Mouse (Mus musculus) heart, adult 2 months (tissue): ENCODE results near the gene Trim34a. TPM values are rescaled to one million over a fixed set of nuclear protein-coding genes. Genes with fewer than 3 reads are reported as not detected.
"Not testable (repeated sequence)": the region's sequence is repeated elsewhere in the genome, so short reads cannot be mapped to it uniquely, and the experiment has no call there.

Experiments
- DNase-seq, 2 experiments: peaks; one replicate each; pipeline ENCODE4 v3.0.0; 2021
- H3K27ac ChIP-seq: fragments of 200-600 bp; 2 replicates; pipeline ENCODE4 v1.8.1; 2022
- H3K27me3 ChIP-seq: fragments of 200-500 bp; 2 replicates; pipeline ENCODE4 v1.6.1; 2012; ENCODE audit warnings: mild to moderate bottlenecking, low read length, inconsistent platforms, mixed read lengths; ENCODE audit not compliant: control insufficient read depth, insufficient read depth
- H3K36me3 ChIP-seq: fragments of 200-500 bp; 2 replicates; pipeline ENCODE4 v1.6.1; 2012; ENCODE audit warnings: low read length, inconsistent platforms; ENCODE audit not compliant: control insufficient read depth, insufficient read depth
- H3K4me1 ChIP-seq: fragments of 200-500 bp; 2 replicates; pipeline ENCODE4 v1.6.1; 2011; ENCODE audit warnings: low read length; ENCODE audit not compliant: control insufficient read depth, insufficient read depth
- H3K4me3 ChIP-seq: fragments of 200-600 bp; 2 replicates; pipeline ENCODE4 v1.8.1; 2022
- H3K79me2 ChIP-seq: fragments of 200-500 bp; replicated peaks from 2 replicates; pipeline ENCODE4 v1.6.1; 2012; ENCODE audit warnings: mild to moderate bottlenecking, inconsistent platforms, low read length, moderate library complexity, mixed read lengths; ENCODE audit not compliant: control insufficient read depth, insufficient read depth
- H3K9ac ChIP-seq: fragments of 200-500 bp; 2 replicates; pipeline ENCODE4 v1.6.1; 2012; ENCODE audit warnings: low read depth, mild to moderate bottlenecking, control low read depth, inconsistent platforms, low read length, mixed read lengths
- CTCF ChIP-seq: fragments of 200-600 bp; IDR thresholded peaks from 2 replicates; pipeline ENCODE4 v1.8.1; 2022; ENCODE audit warnings: antibody characterized with exemption, mild to moderate bottlenecking, moderate library complexity
- EP300 ChIP-seq: fragments of 200-500 bp; IDR thresholded peaks from 2 replicates; pipeline ENCODE4 v1.6.1; 2011; ENCODE audit warnings: low read depth, low read length, control low read depth; ENCODE audit not compliant: insufficient read depth
- POLR2A ChIP-seq: fragments of 200-500 bp; IDR thresholded peaks from 2 replicates; pipeline ENCODE4 v1.6.1; 2011; ENCODE audit warnings: mild to moderate bottlenecking, low read depth, low read length, control low read depth; ENCODE audit not compliant: insufficient read depth
- WGBS: fragments of 180-500 bp; shearing (Covaris S2); methylation state at CpG from one replicate; pipeline ENCODE4 v1.1.7; 2018; 5-methylcytosine and 5-hydroxymethylcytosine counted together
- intact Hi-C: fragments of 180-260 bp; cut with DNase I; formaldehyde crosslinking; loops from one replicate; pipeline ENCODE4 v1.15.1; 2025
- polyA plus RNA-seq: library from polyadenylated mRNA; depleted of rRNA; stranded (reverse); fragments of >200 nt; gene quantifications from 2 replicates; pipeline ENCODE4 v1.2.3, GENCODE M21; 2012
- total RNA-seq, 2 experiments: library from RNA; stranded (reverse); gene quantifications; 2 replicates each; pipeline ENCODE4 v1.2.3; 2021

The Trim34a gene
- total and polyA plus RNA-seq, 3 experiments, result 2.9 to 4.0 (median 3.9) TPM

DNA sequence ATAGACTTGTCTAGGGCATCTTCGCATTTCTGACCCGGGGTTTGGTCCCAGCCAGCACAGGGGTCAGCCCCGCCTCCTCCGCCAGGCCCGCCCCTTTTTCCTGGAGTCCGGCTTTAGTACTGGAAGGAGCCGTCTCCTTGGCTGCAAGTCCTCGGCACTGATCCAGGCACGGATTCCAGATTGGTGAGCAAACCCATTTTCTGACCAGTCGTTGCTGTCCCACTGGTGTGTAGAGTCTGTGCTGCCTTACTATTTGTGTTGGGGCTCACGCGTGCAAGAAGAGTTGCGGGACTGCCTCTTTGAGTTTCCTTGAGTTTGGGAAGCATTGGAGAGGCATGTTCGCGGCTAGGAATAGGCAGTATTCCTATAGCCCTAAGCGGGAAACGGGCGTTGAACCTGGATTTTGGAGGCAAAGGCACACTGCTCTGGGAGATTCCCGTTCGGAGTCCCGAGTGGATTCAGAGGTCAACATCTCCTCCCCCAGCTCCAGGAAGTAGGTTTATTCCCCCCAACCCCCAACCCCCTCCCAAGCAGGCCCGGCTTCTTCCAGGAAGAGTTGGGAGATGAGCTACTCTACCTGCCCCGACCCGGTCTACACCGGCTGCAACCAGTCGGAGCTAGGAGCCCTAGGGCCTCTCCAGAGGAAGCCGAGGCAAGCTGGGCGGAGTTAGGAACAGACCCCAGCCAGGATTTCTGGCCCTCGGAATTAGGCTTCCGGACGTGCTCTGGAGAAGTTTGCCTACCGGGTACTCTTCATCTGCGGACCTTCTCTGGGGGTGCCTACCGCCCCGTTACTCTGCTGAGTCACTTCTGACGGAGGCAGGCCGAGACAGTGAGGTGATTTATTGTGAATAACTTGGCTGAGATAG lies 25.3 kb upstream of the Trim34a start, which contains the start of gene Trim6:
Trim6 (plus strand) TSS at position 93 of the 869 bp plus-strand sequence.
- Histone ChIP-seq H3K4me1 (no peaks in the 10 kb centered on the region; the same call in 1 of the 2 replicates), H3K36me3 (no peaks in the 10 kb centered on the region), H3K9ac (peak within 1 kb of the TSS; percentile 27), H3K27me3 (no peaks in the 10 kb centered on the region), H3K79me2 (no peaks in the 10 kb centered on the region), H3K27ac (peak within 1 kb of the TSS; percentile 68), H3K4me3 (peak within 1 kb of the TSS; percentile 54)
- intact Hi-C loops, result loop anchor here (1.0 kb wide), 1 partner anchor 24 kb away; no protein-coding TSS in a partner anchor
- TF ChIP-seq POLR2A, result peak; percentile 57; the same call in 1 of the 2 replicates
- TF ChIP-seq CTCF, result no peak
- 6% methylated on average over 37 of the region's 37 CpGs for WGBS
- peak; percentile 86 to 88 for DNase-seq

DNA sequence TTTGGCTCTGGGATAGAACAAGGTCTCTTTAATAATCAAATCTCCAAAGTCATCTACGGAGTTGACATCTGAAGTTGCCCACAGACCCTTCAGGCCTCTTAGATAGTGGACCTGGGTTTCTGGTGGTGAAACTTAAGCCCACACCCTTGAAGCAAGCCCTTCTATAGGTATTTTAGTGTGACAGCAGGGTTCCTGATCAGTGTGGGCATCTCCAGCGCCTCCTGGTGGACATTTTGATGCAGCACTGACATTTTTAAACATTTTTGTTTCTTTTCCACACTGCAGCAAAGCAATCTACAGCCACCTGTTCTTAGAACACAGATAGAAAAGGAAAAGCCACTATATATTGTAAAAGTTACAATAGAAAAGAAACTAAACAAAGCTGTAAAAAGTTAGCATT lies 13.1 kb upstream of the Trim34a start:
- Histone ChIP-seq H3K4me1 (no peaks in the 10 kb centered on the region), H3K79me2 (no peaks in the 10 kb centered on the region), H3K4me3 (no peak overlapping the region), H3K27me3 (no peaks in the 10 kb centered on the region), H3K36me3 (no peaks in the 10 kb centered on the region), H3K27ac (no peak overlapping the region), H3K9ac (no peak overlapping the region)
- peak; percentile 86 for TF ChIP-seq CTCF
- TF ChIP-seq POLR2A, result no peak
- intact Hi-C loops, result loop anchor here (1.0 kb wide), 1 partner anchor 32 kb away; no protein-coding TSS in a partner anchor
- whole genome bisulfite sequencing, result 20% methylated on average over 2 of the region's 2 CpGs
- DNase-seq, result peak in 1 of 2 experiments; percentile 33

DNA sequence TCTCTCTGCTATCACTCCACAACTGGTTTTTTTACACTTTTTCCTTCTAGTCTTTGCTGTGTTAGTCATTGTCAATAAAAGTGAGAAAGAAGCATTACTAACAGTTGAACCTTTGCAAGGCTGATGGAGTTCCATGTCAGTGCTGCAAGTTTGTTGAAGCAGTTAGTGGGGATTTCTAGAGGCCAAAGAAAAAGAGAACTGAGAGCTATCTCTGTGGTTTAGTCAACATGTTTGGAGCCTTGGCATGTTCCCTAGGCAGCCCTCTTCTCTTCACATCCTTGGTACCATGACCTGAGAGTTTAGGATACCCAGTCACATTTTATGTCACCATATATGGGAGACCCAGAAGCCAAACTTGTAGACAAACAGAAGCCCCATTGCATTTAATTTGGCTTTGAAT lies 3.4 kb upstream of the Trim34a start:
- Histone ChIP-seq H3K4me1 (no peaks in the 10 kb centered on the region; the same call in 1 of the 2 replicates), H3K79me2 (no peaks in the 10 kb centered on the region), H3K36me3 (no peaks in the 10 kb centered on the region), H3K9ac (no peak overlapping the region), H3K27ac (no peak overlapping the region), H3K4me3 (no peak overlapping the region), H3K27me3 (no peaks in the 10 kb centered on the region)
- TF ChIP-seq EP300 (no peak), POLR2A (no peak), CTCF (no peak)
- no peak for DNase-seq
- intact Hi-C loops, result loop anchor here (5.0 kb wide), 1 partner anchor 111 kb away; the partner anchor contains the start of gene Trim12c

DNA sequence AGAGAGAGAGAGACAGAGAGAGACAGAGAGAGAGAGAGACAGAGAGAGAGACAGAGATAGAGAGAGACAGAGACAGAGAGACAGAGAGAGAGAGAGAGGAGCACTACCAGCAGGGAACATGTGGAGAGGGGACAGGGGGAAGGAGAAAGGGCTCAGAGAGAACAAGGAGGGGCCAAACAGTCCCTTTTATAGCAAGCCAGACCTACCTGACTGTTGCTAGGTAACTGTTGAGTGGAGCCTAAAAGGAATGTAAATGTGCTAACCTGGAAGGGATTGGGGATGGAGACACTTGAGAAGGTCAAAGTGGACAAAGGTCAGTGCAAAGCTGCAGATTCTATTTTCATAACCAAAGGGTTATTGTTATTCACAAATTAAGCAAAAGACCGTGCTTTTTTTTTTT lies 641 bp upstream of the Trim34a start:
- Histone ChIP-seq H3K4me1 (no peaks in the 10 kb centered on the region; the same call in 1 of the 2 replicates), H3K4me3 (no peak overlapping the region), H3K27ac (no peak overlapping the region; the same call in 1 of the 2 replicates), H3K27me3 (no peaks in the 10 kb centered on the region), H3K79me2 (no peaks in the 10 kb centered on the region), H3K36me3 (no peaks in the 10 kb centered on the region), H3K9ac (no peak overlapping the region)
- DNase-seq, result no peak
- intact Hi-C loops, result loop anchor here (1.0 to 5.0 kb wide), 3 partner anchors 24 to 109 kb away; partner anchors contain the start of gene Trim12c
- 56% methylated on average over 1 of the region's 1 CpGs for WGBS
- no peak for TF ChIP-seq EP300
- no peak for TF ChIP-seq POLR2A

DNA sequence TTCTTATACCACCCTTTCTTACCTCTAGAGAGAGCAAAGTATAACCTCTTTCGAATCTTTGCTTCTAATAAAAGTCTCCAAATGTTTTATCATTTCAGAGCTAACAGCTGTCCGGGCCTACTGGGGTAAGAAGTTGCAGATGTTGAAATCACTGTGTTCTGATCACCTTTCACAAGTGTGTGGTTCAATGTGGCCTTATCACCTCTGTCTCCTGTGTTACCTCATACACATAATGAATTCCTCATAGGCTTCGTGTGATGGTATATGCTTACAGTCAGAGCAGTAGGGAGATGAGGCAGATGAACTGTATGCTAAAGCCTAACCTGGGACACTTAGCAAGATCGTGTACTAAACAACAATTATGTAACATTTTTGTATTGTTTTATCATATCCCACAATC lies 16.1 kb downstream of the Trim34a start:
- H3K27ac ChIP-seq, DNase-seq, H3K79me2 ChIP-seq, H3K27me3 ChIP-seq, H3K4me3 ChIP-seq, H3K36me3 ChIP-seq, H3K4me1 ChIP-seq, H3K9ac ChIP-seq, intact Hi-C loops: not testable (repeated sequence)
- WGBS, result 82% methylated on average over 4 of the region's 4 CpGs

DNA sequence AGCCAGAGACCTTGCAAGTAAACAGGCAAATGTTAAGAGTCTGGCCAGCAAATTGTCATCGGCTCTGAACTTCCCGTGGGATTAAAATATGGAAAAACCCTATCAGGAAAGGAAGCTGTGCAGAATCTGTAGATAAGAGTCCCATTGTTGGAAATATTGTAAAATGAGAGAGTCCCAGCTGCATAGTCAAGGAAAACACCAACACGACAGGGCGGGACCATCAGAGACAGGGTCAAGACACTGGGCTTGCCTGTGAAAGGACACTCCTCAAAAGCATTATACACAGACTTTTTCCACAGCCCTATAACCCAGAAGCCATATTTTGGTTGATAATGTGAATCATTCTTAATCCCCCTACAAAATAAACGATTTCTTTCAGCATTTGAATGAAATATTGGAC lies 21.1 kb downstream of the Trim34a start:
- H3K9ac ChIP-seq, H3K4me1 ChIP-seq, H3K36me3 ChIP-seq, H3K4me3 ChIP-seq, DNase-seq, intact Hi-C loops, H3K27ac ChIP-seq, H3K79me2 ChIP-seq, H3K27me3 ChIP-seq: not testable (repeated sequence)
- 29% methylated on average over 5 of the region's 5 CpGs for WGBS

DNA sequence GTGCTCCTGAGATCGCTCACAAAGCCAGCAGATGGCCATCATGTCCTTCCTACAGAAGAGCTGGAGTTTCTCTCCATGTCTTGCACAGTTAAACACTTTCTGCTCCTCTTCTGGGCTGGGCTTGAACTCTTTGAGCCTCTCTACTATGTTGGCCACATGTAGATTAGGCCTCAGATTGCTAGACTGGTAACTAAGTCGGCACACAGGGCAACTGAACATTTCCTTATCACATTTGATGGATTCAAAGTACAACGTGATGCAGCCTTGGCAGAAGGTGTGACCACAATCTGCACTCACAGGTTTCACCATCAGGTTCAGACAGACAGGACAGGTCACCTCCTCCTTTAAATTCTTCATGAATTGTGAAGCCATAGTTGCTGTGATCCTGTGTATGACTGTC lies 35.1 kb downstream of the Trim34a start:
- H3K9ac ChIP-seq, H3K4me3 ChIP-seq, intact Hi-C loops, H3K36me3 ChIP-seq, H3K79me2 ChIP-seq, H3K4me1 ChIP-seq, H3K27me3 ChIP-seq, DNase-seq, H3K27ac ChIP-seq: not testable (repeated sequence)
- 78% methylated on average over 3 of the region's 3 CpGs for WGBS

DNA sequence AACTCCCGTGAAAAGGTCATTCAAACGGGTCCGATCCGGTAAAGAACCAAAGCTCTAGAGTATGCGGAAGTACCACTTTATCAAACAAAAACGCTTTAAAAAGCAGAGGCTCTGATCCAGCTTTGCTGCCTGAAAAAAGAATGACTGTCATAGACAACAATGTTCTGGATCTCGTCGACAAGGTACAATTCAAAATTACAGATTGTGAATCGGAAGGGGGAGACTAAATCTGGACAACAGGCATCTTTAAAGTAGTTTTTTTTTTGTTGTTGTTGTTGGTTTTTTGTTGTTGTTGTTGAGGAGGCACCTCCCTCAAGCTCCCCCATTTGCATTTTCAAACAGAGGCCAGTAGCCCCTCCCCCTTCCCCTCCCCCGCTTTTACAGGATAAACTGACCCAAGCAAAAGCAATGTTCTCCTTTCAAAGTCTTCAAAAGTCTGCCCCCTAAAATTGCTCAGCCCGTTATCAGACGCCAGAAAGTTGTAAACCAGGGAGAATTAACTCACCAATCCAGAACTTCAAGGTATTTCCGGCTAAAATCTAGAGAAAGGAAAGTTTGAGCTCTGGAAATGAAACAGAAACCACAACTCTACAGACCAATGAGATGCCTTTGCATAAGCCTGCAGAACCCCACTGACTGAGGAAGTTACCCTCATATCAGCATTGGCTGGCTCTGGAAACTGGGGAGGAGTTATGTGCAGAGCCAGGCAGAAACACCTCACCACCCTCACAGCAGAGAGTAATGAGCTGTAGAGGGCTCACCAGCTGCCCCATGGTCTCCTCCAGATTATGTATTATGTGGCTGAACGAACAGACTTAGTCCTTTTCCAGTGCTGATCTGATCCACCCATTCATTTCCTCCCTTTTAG lies 43.6 kb downstream of the Trim34a start, which contains the start of gene Trim5:
Trim5 (minus strand) TSS at position 519 of the 868 bp plus-strand sequence.
- H3K36me3 ChIP-seq, H3K27me3 ChIP-seq, H3K79me2 ChIP-seq, H3K4me1 ChIP-seq, intact Hi-C loops: not testable (repeated sequence)
- Histone ChIP-seq H3K4me3 (peak within 1 kb of the TSS; percentile 49), H3K27ac (peak within 1 kb of the TSS; percentile 61), H3K9ac (peak within 1 kb of the TSS; percentile 59; the same call in 1 of the 2 replicates)
- DNase-seq, result peak; percentile 21 to 25
- WGBS, result 24% methylated on average over 14 of the region's 14 CpGs
